Mouse (Mus musculus): ENCODE measurements around the gene Fam166a. TPM values are rescaled to one million over a fixed set of nuclear protein-coding genes. Genes with fewer than 3 reads are reported as not detected.

Gene Fam166a
- polyA plus RNA-seq, 1 experiment from 2014 or later, result 0.69 TPM

GRCm38 (mm10) chr2:25226864-25227263 is 8.3 kb downstream of the Fam166a start:
- Histone ChIP-seq H3K27me3 (no peaks in the 10 kb centered on the region), H3K4me2 (no peak overlapping the region), H3K4me1 (peaks cover 30% of the 10 kb centered on the region), H3K4me3 (no peak overlapping the region), H3K9ac (no peak overlapping the region), H3K9me3 (no peaks in the 10 kb centered on the region), H3K27ac (no peak overlapping the region), H3K36me3 (peaks cover 3% of the 10 kb centered on the region)
- 80% methylated on average over 5 of the region's 5 CpGs for WGBS
- ATAC-seq (ENCODE audit: borderline replicate concordance, extremely low read depth, low FRiP score, low TSS enrichment), result no peak

- no peak overlapping the region for H3K9ac ChIP-seq
- no peaks in the 10 kb centered on the region for H3K27me3 ChIP-seq
- H3K4me2 ChIP-seq, result no peak overlapping the region
- ATAC-seq (ENCODE audit: borderline replicate concordance, extremely low read depth, low FRiP score, low TSS enrichment), result no peak
- H3K4me3 ChIP-seq, result no peak overlapping the region
- no peaks in the 10 kb centered on the region for H3K36me3 ChIP-seq
- no peaks in the 10 kb centered on the region for H3K9me3 ChIP-seq
- H3K4me1 ChIP-seq, result peaks cover 29% of the 10 kb centered on the region
- no peak overlapping the region for H3K27ac ChIP-seq
- WGBS, result 88% methylated on average over 4 of the region's 4 CpGs
Measured at GRCm38 (mm10) chr2:25227406-25227805, 8.9 kb downstream of the Fam166a start.

GRCm38 (mm10) chr2:25228431-25228889 is 9.9 kb downstream of the Fam166a start:
- H3K27ac ChIP-seq, result peak overlapping the region; percentile 58
- H3K4me1 ChIP-seq, result peaks cover 23% of the 10 kb centered on the region
- peak overlapping the region; percentile 5 for H3K4me3 ChIP-seq
- ATAC-seq (ENCODE audit: borderline replicate concordance, extremely low read depth, low FRiP score, low TSS enrichment), result peak; percentile 37; the same call in 1 of the 2 replicates
- H3K36me3 ChIP-seq, result no peaks in the 10 kb centered on the region
- peak overlapping the region; percentile 30 for H3K4me2 ChIP-seq
- WGBS, result under 1% methylated on average over 7 of the region's 7 CpGs
- no peak overlapping the region for H3K9ac ChIP-seq
- H3K9me3 ChIP-seq, result no peaks in the 10 kb centered on the region
- H3K27me3 ChIP-seq, result 0 out of 2 replicates have a peak, but pooled peaks cover 8% of the 10 kb centered on the region

DNA sequence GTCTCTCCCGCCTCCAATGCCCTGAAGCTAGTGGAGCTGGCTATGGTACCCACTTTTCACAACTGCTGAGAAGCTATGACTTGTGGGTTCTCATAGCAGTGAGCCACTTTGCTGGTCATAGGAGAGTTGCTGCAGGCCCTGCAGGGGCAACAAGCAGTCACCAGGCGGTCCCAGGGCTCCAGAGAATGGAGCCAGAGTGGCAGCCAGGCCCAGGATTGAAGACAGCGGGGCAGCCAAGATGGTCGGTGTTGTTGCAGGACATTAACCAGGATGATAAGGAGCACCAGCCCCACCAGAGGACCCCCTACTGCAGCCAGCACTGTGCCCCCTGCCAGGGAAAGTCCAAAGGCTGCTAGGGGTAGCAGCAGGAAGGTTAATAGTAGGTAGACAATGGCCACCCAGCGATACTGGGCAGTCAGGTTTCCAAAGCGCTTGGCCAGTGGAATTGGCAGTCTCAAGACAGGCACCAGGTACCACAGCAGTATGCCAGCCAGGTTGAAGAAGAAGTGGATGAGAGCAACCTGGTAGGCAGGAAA is 10.5 kb downstream of the Fam166a start:
- Histone ChIP-seq H3K4me3 (no peak overlapping the region), H3K27me3 (peaks cover 10% of the 10 kb centered on the region; the same call in 1 of the 2 replicates), H3K9ac (no peak overlapping the region), H3K36me3 (no peaks in the 10 kb centered on the region), H3K4me2 (0 out of 2 replicates have a peak overlapping the region, but pooled peaks have one; percentile 30), H3K9me3 (no peaks in the 10 kb centered on the region), H3K4me1 (peaks cover 19% of the 10 kb centered on the region), H3K27ac (no peak overlapping the region)
- ATAC-seq (ENCODE audit: borderline replicate concordance, extremely low read depth, low FRiP score, low TSS enrichment), result no peak
- 65% methylated on average over 6 of the region's 6 CpGs for WGBS

GRCm38 (mm10) chr2:25229582-25229981 is 11.0 kb downstream of the Fam166a start:
- Histone ChIP-seq H3K9me3 (no peaks in the 10 kb centered on the region), H3K4me1 (peaks cover 19% of the 10 kb centered on the region), H3K4me3 (no peak overlapping the region), H3K9ac (no peak overlapping the region), H3K27me3 (peaks cover 10% of the 10 kb centered on the region; the same call in 1 of the 2 replicates), H3K36me3 (no peaks in the 10 kb centered on the region), H3K27ac (no peak overlapping the region), H3K4me2 (no peak overlapping the region)
- no peak for ATAC-seq (ENCODE audit: borderline replicate concordance, extremely low read depth, low FRiP score, low TSS enrichment)
- WGBS, result 72% methylated on average over 5 of the region's 5 CpGs

DNA sequence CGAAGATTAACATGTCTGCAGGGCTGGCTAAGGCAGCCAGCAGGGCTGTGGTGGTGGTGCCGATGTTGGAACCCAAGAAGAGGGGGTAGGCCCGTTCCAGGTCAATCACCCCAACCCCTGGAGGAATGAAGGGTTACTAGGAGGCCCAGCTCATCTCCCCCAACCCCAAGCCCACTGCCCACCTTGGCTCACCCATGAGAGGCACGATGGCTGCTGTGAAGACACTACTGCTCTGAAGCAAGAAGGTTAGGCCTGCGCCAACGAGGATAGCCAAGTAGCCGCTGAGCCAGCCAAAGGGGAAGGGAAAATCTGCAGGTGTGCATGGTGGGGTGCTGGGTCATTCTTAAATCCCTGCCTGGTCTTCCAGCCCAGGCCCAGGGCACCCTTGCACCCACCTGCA is 12.0 kb downstream of the Fam166a start:
- Histone ChIP-seq H3K9me3 (no peaks in the 10 kb centered on the region), H3K27me3 (peaks cover 10% of the 10 kb centered on the region)
- 85% methylated on average over 7 of the region's 7 CpGs for WGBS

GRCm38 (mm10) chr2:25231038-25231437 is 12.5 kb downstream of the Fam166a start:
- no peak overlapping the region for H3K4me3 ChIP-seq
- ATAC-seq (ENCODE audit: borderline replicate concordance, extremely low read depth, low FRiP score, low TSS enrichment), result no peak
- peaks cover 13% of the 10 kb centered on the region for H3K27me3 ChIP-seq
- no peaks in the 10 kb centered on the region for H3K9me3 ChIP-seq
- no peak overlapping the region for H3K4me2 ChIP-seq
- H3K27ac ChIP-seq, result no peak overlapping the region
- H3K9ac ChIP-seq, result no peak overlapping the region
- H3K4me1 ChIP-seq, result peaks cover 11% of the 10 kb centered on the region
- 57% methylated on average over 12 of the region's 12 CpGs for WGBS
- H3K36me3 ChIP-seq, result no peaks in the 10 kb centered on the region

More for the DNA sequence above, 12.0 kb downstream of the Fam166a start:
- peaks cover 16% of the 10 kb centered on the region for H3K4me1 ChIP-seq
- H3K9ac ChIP-seq, result no peak overlapping the region
- no peaks in the 10 kb centered on the region for H3K36me3 ChIP-seq
- no peak overlapping the region for H3K27ac ChIP-seq
- no peak for ATAC-seq (ENCODE audit: borderline replicate concordance, extremely low read depth, low FRiP score, low TSS enrichment)
- no peak overlapping the region for H3K4me2 ChIP-seq
- H3K4me3 ChIP-seq, result no peak overlapping the region

DNA sequence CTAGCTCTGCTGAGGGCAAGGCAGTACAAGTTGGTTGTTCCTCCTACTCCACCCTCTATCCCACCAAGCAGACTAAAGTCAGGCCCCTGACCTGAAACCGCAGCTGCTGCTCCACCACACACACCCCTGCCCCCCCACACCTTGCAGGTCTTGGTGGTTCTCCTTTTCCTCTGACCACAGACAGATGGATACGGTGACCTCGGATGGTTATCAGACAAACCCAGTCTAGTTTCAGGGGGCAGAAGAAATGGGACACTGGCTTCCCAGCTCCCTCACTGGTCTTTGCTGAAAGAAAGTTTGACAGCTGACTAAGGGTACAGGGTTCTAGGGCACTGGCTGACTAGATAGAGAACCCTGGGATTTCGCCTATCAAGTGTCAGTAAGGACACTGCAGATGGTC is 14.9 kb downstream of the Fam166a start:
- no peaks in the 10 kb centered on the region for H3K9me3 ChIP-seq
- H3K36me3 ChIP-seq, result no peaks in the 10 kb centered on the region
- H3K4me1 ChIP-seq, result peaks cover 5% of the 10 kb centered on the region; the same call in 1 of the 2 replicates
- H3K27ac ChIP-seq, result no peak overlapping the region
- ATAC-seq (ENCODE audit: borderline replicate concordance, extremely low read depth, low FRiP score, low TSS enrichment), result no peak
- H3K9ac ChIP-seq, result no peak overlapping the region
- no peak overlapping the region for H3K4me3 ChIP-seq
- 71% methylated on average over 4 of the region's 4 CpGs for WGBS
- H3K27me3 ChIP-seq, result peaks cover 16% of the 10 kb centered on the region
- H3K4me2 ChIP-seq, result no peak overlapping the region

- Histone ChIP-seq H3K36me3 (no peaks in the 10 kb centered on the region), H3K4me3 (no peak within 1 kb of the TSS), H3K9me3 (no peaks in the 10 kb centered on the region), H3K27me3 (peaks cover 16% of the 10 kb centered on the region), H3K4me2 (no peak within 1 kb of the TSS), H3K9ac (no peak within 1 kb of the TSS), H3K27ac (no peak within 1 kb of the TSS), H3K4me1 (no peaks in the 10 kb centered on the region; the same call in 1 of the 2 replicates)
- 73% methylated on average over 3 of the region's 3 CpGs for WGBS
- no peak for ATAC-seq (ENCODE audit: borderline replicate concordance, extremely low read depth, low FRiP score, low TSS enrichment)
Measured at GRCm38 (mm10) chr2:25234050-25234449, 15.5 kb downstream of the Fam166a start, which contains the start of gene Slc34a3. Slc34a3 (minus strand) TSS chr2:25234364.

DNA sequence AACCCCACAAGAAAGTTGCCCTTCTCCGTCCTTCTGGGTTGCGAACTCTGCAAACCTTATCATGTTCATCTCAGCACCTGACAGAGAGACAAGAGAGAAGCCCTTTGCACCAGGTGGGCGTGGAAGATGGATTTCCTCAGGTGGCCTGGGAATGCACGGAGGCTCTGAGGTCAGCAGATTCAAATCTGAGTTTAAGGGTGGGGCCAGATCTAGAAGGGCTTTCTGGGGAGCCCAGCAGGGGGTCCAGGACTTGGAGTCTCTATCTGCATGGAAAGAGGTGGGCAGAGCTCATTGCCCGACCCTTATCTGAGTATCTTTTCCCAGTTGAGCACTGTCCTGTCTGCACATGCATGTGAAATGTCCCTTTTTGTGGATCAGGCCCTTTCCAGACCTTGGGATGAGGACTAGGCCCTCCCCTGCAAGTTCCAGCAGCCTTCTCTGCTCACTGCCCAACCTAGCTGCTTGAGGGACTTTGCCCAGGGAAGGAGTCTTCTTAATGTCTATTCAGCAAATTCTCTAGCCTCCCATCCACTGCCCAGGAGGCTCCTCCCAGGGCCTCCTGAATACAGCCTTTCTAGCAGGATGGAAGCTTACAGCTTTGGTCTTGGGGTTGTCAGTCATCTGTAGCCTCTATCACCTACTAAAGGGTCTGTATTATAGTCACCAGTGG is 16.1 kb downstream of the Fam166a start:
- WGBS, result 45% methylated on average over 5 of the region's 5 CpGs
- Histone ChIP-seq H3K27ac (no peak overlapping the region), H3K27me3 (peaks cover 16% of the 10 kb centered on the region), H3K36me3 (no peaks in the 10 kb centered on the region), H3K4me3 (no peak overlapping the region), H3K9me3 (no peaks in the 10 kb centered on the region), H3K9ac (no peak overlapping the region), H3K4me1 (no peaks in the 10 kb centered on the region), H3K4me2 (no peak overlapping the region)
- ATAC-seq (ENCODE audit: borderline replicate concordance, extremely low read depth, low FRiP score, low TSS enrichment), result no peak

DNA sequence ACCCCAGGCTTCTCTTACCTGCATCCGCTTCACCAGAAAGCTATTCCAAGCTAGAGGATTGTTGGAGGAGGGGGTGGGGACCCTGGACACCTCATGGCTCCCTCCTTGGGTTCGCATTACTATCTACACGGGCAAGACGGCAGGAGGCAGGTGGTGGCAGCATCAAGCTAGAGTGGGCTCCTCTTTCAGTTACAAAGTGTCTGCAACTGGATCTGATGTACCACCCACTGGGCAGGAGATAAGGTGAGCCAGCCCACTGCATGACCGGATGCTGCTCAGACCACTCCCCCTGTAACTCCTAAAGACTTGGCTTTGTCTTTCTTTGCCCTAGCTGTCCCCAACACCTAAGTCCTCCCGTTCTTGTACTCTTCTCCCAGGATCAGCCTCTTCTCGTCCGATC is 18.1 kb downstream of the Fam166a start, which contains the start of gene Rnf224:
Gene Rnf224, minus strand, starts transcription at position 174 of the 400 bp plus-strand sequence.
- WGBS, result 23% methylated on average over 8 of the region's 8 CpGs
- peaks cover 23% of the 10 kb centered on the region for H3K27me3 ChIP-seq

DNA sequence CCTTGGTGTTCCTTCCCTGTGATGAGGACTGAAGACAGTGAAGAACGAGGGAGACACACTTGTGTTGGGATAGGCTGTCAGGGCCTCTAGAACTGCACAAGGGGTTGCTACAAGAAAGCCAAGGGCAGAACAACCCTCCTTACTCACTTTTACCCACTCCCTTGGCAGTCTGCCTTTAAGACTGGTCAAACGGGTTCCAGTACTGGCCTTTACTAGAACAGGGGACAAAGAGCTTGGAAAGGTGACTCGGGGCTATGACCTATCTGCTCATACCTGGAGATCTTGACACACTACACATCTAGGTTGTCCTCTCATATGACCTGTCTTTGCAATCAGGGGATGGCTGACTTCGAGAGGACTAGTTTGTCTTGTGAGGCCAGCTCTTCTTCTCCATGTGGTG is 19.0 kb downstream of the Fam166a start:
- H3K27ac ChIP-seq, result no peak overlapping the region
- 41% methylated on average over 4 of the region's 4 CpGs for WGBS
- H3K4me1 ChIP-seq, result peaks cover 22% of the 10 kb centered on the region
- H3K4me2 ChIP-seq, result no peak overlapping the region
- no peaks in the 10 kb centered on the region for H3K36me3 ChIP-seq
- no peak for ATAC-seq (ENCODE audit: borderline replicate concordance, extremely low read depth, low FRiP score, low TSS enrichment)
- no peak overlapping the region for H3K4me3 ChIP-seq
- H3K9me3 ChIP-seq, result no peaks in the 10 kb centered on the region
- no peak overlapping the region for H3K9ac ChIP-seq
- H3K27me3 ChIP-seq, result peaks cover 31% of the 10 kb centered on the region

More for the DNA sequence above, 18.1 kb downstream of the Fam166a start, which contains the start of gene Rnf224:
- ATAC-seq (ENCODE audit: borderline replicate concordance, extremely low read depth, low FRiP score, low TSS enrichment), result no peak
- H3K4me1 ChIP-seq, result peaks cover 13% of the 10 kb centered on the region
- H3K9me3 ChIP-seq, result no peaks in the 10 kb centered on the region
- no peak within 1 kb of the TSS for H3K4me2 ChIP-seq
- H3K9ac ChIP-seq, result no peak within 1 kb of the TSS
- H3K27ac ChIP-seq, result no peak within 1 kb of the TSS
- no peak within 1 kb of the TSS for H3K4me3 ChIP-seq
- no peaks in the 10 kb centered on the region for H3K36me3 ChIP-seq

Data from lung, embryonic 15.5 days (tissue).